Mouse (Mus musculus): ENCODE data around the gene Ube2q2.
"Not testable (repeated sequence)": the region's sequence is repeated elsewhere in the genome, so short reads cannot be mapped to it uniquely, and the experiment has no call there.

The Ube2q2 gene

GRCm38 (mm10) chr9:55236235-55237165 lies 87.8 kb downstream of the Ube2q2 start:
- in situ Hi-C loops (cut with MboI; ENCODE audit: low sequenced_read_pairs) = no loop called here

- in situ Hi-C loops (cut with MboI; ENCODE audit: low sequenced_read_pairs) = no loop called here
These were observed 92.2 kb downstream of the Ube2q2 start for GRCm38 (mm10) chr9:55240852-55241251.

- in situ Hi-C loops (cut with MboI; ENCODE audit: low sequenced_read_pairs) = no loop called here
These were observed 93.4 kb downstream of the Ube2q2 start for GRCm38 (mm10) chr9:55241863-55242685.

- in situ Hi-C loops (cut with MboI; ENCODE audit: low sequenced_read_pairs) = no loop called here
These were observed 94.6 kb downstream of the Ube2q2 start for GRCm38 (mm10) chr9:55243280-55243679.

GRCm38 (mm10) chr9:55244079-55244478 lies 95.4 kb downstream of the Ube2q2 start:
- in situ Hi-C loops (cut with MboI; ENCODE audit: low sequenced_read_pairs) = no loop called here

GRCm38 (mm10) chr9:55245057-55245750 lies 96.5 kb downstream of the Ube2q2 start:
- in situ Hi-C loops (cut with MboI; ENCODE audit: low sequenced_read_pairs) = not testable (repeated sequence)

GRCm38 (mm10) chr9:55246440-55246839 lies 97.8 kb downstream of the Ube2q2 start:
- in situ Hi-C loops (cut with MboI; ENCODE audit: low sequenced_read_pairs) = no loop called here

- in situ Hi-C loops (cut with MboI; ENCODE audit: low sequenced_read_pairs) = no loop called here
These were observed 98.3 kb downstream of the Ube2q2 start for GRCm38 (mm10) chr9:55246918-55247317.

GRCm38 (mm10) chr9:55248465-55248864 lies 99.8 kb downstream of the Ube2q2 start:
- in situ Hi-C loops (cut with MboI; ENCODE audit: low sequenced_read_pairs) = no loop called here

- in situ Hi-C loops (cut with MboI; ENCODE audit: low sequenced_read_pairs) = no loop called here
These were observed 102.1 kb downstream of the Ube2q2 start for GRCm38 (mm10) chr9:55250595-55251247.

GRCm38 (mm10) chr9:55252097-55252496 lies 103.4 kb downstream of the Ube2q2 start:
- in situ Hi-C loops (cut with MboI; ENCODE audit: low sequenced_read_pairs) = not testable (repeated sequence)

- in situ Hi-C loops (cut with MboI; ENCODE audit: low sequenced_read_pairs) = no loop called here
These were observed 105.2 kb downstream of the Ube2q2 start for GRCm38 (mm10) chr9:55253849-55254248.

- in situ Hi-C loops (cut with MboI; ENCODE audit: low sequenced_read_pairs) = no loop called here
These were observed 106.4 kb downstream of the Ube2q2 start for GRCm38 (mm10) chr9:55255056-55255455.

- in situ Hi-C loops (cut with MboI; ENCODE audit: low sequenced_read_pairs) = no loop called here
These were observed 107.0 kb downstream of the Ube2q2 start for GRCm38 (mm10) chr9:55255604-55256003.

- in situ Hi-C loops (cut with MboI; ENCODE audit: low sequenced_read_pairs) = no loop called here
These were observed 108.5 kb downstream of the Ube2q2 start for GRCm38 (mm10) chr9:55257105-55257504.

Measured in CH12F3 (cell line).